Mouse (Mus musculus): ENCODE measurements at regions not wholly inside any gene's neighbourhood (a gene's known extent, or its start where the extent isn't known, plus 50 kb on each side); places are given as distances from the start of the nearest gene placed in this dataset.

- TF ChIP-seq CTCF (IDR thresholded peaks at IDR 0.05; ENCODE audit: control insufficient read depth, insufficient read depth, insufficient read length) = no peak
- no peak for TF ChIP-seq CEBPB (IDR thresholded peaks at IDR 0.05; ENCODE audit: low read depth)
- no peak for TF ChIP-seq MYOD1 (IDR thresholded peaks at IDR 0.05; ENCODE audit: control insufficient read depth, insufficient read length, low read depth)
- TF ChIP-seq MAX (IDR thresholded peaks at IDR 0.05) = no peak
- TF ChIP-seq FOSL1 (IDR thresholded peaks at IDR 0.05; ENCODE audit: insufficient read depth, low read length, poor library complexity, severe bottlenecking) = no peak
- TF ChIP-seq USF1 (IDR thresholded peaks at IDR 0.05; ENCODE audit: low read depth) = no peak
- TF ChIP-seq MYOG (IDR thresholded peaks at IDR 0.05; ENCODE audit: control insufficient read depth, extremely low read depth, insufficient read length) = no peak
These were observed 174.7 kb downstream of the Tmx1 start for GRCm38 (mm10) chr12:70627638-70628037.

Data from C2C12 (cell line).